Mouse (Mus musculus) liver, adult 2 months (tissue): ENCODE measurements around the gene Ttc12. TPM values are rescaled to one million over a fixed set of nuclear protein-coding genes. Genes with fewer than 3 reads are reported as not detected.
A peak's percentile ranks its signal among the peaks of the same experiment; 100 is the strongest.

Experiments
- DNase-seq: peaks from one replicate; pipeline ENCODE4 v3.0.0-alpha.2; 2011; ENCODE audit warnings: low read depth, low spot score; ENCODE audit errors: extremely low read depth
- H3K27ac ChIP-seq: fragments of 200-500 bp; replicated peaks from 2 replicates; pipeline ENCODE4 v1.5.1; 2012; ENCODE audit warnings: low read depth, mild to moderate bottlenecking, control low read depth, inconsistent platforms, low read length; ENCODE audit not compliant: insufficient read depth
- H3K27me3 ChIP-seq: fragments of 200-500 bp; 2 replicates; pipeline ENCODE4 v1.6.1; 2012; ENCODE audit warnings: mild to moderate bottlenecking, moderate library complexity, low read length, inconsistent platforms; ENCODE audit not compliant: control insufficient read depth, insufficient read depth
- H3K36me3 ChIP-seq: fragments of 200-500 bp; 2 replicates; pipeline ENCODE4 v1.6.1; 2012; ENCODE audit warnings: low read length, inconsistent platforms; ENCODE audit not compliant: control insufficient read depth, insufficient read depth
- H3K4me1 ChIP-seq: fragments of 200-500 bp; 2 replicates; pipeline ENCODE4 v1.6.1; 2011; ENCODE audit warnings: low read length; ENCODE audit not compliant: control insufficient read depth, insufficient read depth
- H3K4me3 ChIP-seq: fragments of 200-500 bp; 2 replicates; pipeline ENCODE4 v1.5.1; 2011; ENCODE audit warnings: low read depth, mild to moderate bottlenecking, control low read depth, low read length, moderate library complexity; ENCODE audit not compliant: insufficient read depth
- H3K79me2 ChIP-seq: fragments of 200-500 bp; 2 replicates; pipeline ENCODE4 v1.6.1; 2012; ENCODE audit warnings: inconsistent platforms, mild to moderate bottlenecking, low read length, moderate library complexity; ENCODE audit not compliant: control insufficient read depth, insufficient read depth
- H3K9ac ChIP-seq: fragments of 200-500 bp; 2 replicates; pipeline ENCODE4 v1.6.1; 2012; ENCODE audit warnings: low read depth, mild to moderate bottlenecking, control low read depth, inconsistent platforms, low read length
- CTCF ChIP-seq: fragments of 200-500 bp; IDR thresholded peaks from 2 replicates; pipeline ENCODE4 v1.5.1; 2011; ENCODE audit warnings: low read depth, low read length, control low read depth
- POLR2A ChIP-seq: fragments of 200-500 bp; IDR thresholded peaks from 2 replicates; pipeline ENCODE4 v1.6.1; 2011; ENCODE audit warnings: low read length, control low read depth; ENCODE audit not compliant: insufficient read depth; ENCODE audit errors: extremely low read depth
- WGBS: fragments of 180-500 bp; shearing (Covaris S2); methylation state at CpG from one replicate; pipeline ENCODE4 v1.1.7; 2018; 5-methylcytosine and 5-hydroxymethylcytosine counted together
- polyA plus RNA-seq: library from polyadenylated mRNA; depleted of rRNA; stranded (reverse); fragments of >200 nt; gene quantifications from 2 replicates; pipeline ENCODE4 v1.2.3, GENCODE M21; 2012
- total RNA-seq: library from RNA; depleted of rRNA; stranded (reverse); fragments of >200 nt; gene quantifications from 2 replicates; pipeline ENCODE4 v1.2.3, GENCODE M21; 2014

Ttc12 gene
- total and polyA plus RNA-seq, 2 experiments: 0.17 to 0.28 TPM

DNA sequence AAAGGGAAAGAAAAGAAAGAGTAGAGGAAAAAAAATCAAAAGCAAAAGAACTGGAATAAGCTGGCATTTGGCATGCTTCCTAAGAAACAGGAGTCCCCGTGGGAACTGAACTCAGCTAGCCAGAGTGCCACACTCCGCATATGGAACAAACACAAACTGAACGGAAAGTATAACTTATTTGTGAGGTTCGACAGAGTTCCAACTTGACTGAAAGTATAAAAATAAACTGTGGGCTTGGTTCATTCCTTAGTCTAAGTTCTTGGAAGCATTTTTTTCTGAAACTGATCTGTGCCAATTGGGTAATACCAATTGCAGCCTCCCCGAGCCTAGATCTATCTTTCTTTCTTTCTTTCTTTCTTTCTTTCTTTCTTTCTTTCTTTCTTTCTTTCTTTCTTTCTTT lies 18.6 kb upstream of the Ttc12 start:
- WGBS: 68% methylated on average over 5 of the region's 5 CpGs
- no peak for DNase-seq
- Histone ChIP-seq H3K9ac (no peak overlapping the region), H3K4me1 (no peaks in the 10 kb centered on the region), H3K27ac (no peak overlapping the region), H3K79me2 (no peaks in the 10 kb centered on the region), H3K36me3 (no peaks in the 10 kb centered on the region), H3K4me3 (no peak overlapping the region), H3K27me3 (peaks cover 3% of the 10 kb centered on the region; the same call in 1 of the 2 replicates)
- TF ChIP-seq CTCF (no peak), POLR2A (no peak)

DNA sequence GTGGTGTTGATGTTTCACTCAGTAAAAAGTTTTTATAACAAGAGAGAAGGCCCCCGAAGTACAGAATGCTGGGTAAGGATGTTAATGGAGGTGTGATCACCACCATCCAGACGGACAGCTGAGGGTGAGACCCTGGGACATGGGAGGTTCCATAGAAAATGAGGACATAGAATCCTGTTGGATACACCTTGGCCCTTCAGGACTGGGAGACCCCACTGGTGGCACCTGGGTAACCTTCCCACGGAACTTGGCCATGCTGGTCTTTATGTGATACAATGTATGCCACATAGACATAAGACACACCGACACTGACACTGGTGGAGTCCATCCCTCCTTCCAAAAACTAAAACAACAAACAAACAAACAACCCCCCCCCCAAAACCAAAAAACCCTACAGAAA lies 16.2 kb upstream of the Ttc12 start:
- H3K9ac ChIP-seq: no peak overlapping the region
- no peak for TF ChIP-seq CTCF
- TF ChIP-seq POLR2A: no peak
- no peak for DNase-seq
- H3K27me3 ChIP-seq: peaks cover 3% of the 10 kb centered on the region; the same call in 1 of the 2 replicates
- H3K27ac ChIP-seq: no peak overlapping the region
- WGBS: 87% methylated on average over 4 of the region's 4 CpGs
- no peaks in the 10 kb centered on the region for H3K79me2 ChIP-seq
- no peaks in the 10 kb centered on the region for H3K36me3 ChIP-seq
- no peak overlapping the region for H3K4me3 ChIP-seq
- H3K4me1 ChIP-seq: no peaks in the 10 kb centered on the region

DNA sequence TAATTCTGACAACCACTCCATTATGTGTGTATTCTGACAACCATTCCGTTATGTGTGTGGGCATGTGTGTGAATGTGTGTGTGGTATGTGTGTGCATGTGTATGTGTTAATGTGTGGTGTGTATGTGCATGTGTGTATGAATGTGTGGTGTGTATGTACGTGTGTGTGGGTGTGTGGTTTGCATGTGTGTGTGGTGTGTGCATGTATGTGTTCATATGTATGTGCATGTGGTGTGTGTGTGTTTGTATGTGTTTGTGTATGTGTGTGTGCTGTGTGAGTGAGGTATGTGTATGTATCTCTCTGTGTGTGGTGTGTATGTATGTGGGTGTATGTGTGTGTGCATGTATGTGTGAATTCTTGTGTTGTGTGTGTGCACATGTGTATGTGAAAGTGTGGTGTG lies 13.9 kb upstream of the Ttc12 start:
- 76% methylated on average over 2 of the region's 2 CpGs for WGBS
- DNase-seq: no peak
- Histone ChIP-seq H3K4me3 (no peak overlapping the region), H3K36me3 (no peaks in the 10 kb centered on the region), H3K4me1 (no peaks in the 10 kb centered on the region), H3K27ac (no peak overlapping the region), H3K79me2 (no peaks in the 10 kb centered on the region), H3K9ac (no peak overlapping the region), H3K27me3 (peaks cover 3% of the 10 kb centered on the region; the same call in 1 of the 2 replicates)
- TF ChIP-seq CTCF: no peak
- no peak for TF ChIP-seq POLR2A

DNA sequence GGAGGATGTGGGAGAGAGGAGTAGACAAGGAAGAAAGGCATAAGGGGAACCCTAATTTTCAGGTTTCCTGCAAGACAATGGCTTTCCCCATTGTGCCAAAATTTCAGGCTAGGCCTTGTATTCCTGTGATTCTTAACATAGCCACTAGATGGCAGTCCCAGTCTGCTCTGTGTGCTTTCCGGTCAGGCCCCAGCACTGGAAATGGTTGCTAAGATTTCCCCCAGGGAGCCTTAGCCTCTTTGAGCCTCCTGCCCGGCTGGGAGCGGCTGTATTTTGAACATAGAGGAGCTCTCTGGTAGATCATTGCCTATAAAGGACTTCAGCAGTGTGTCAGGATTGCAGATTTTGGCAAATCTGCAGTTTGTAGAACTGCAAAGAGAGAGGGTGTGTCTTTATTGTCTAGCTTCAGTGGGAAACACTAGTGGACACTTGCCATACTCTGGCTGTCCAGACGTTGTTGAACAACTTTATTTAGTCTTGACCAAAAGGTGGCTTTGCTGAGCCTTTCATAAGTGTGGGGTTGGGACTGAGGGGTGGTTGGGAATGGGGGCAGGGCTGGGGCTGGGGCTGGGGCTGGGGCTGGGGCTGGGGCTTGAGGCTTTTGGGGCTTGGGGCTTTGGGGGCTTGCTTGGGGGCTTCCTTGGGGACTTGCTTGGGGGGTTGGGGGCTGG lies 8.1 kb upstream of the Ttc12 start:
- Histone ChIP-seq H3K9ac (no peak overlapping the region), H3K36me3 (no peaks in the 10 kb centered on the region), H3K27me3 (no peaks in the 10 kb centered on the region), H3K79me2 (no peaks in the 10 kb centered on the region), H3K27ac (no peak overlapping the region), H3K4me3 (no peak overlapping the region), H3K4me1 (no peaks in the 10 kb centered on the region)
- 3% methylated on average over 4 of the region's 4 CpGs for WGBS
- peak; percentile 42 for DNase-seq
- no peak for TF ChIP-seq POLR2A
- peak; percentile 82 for TF ChIP-seq CTCF

DNA sequence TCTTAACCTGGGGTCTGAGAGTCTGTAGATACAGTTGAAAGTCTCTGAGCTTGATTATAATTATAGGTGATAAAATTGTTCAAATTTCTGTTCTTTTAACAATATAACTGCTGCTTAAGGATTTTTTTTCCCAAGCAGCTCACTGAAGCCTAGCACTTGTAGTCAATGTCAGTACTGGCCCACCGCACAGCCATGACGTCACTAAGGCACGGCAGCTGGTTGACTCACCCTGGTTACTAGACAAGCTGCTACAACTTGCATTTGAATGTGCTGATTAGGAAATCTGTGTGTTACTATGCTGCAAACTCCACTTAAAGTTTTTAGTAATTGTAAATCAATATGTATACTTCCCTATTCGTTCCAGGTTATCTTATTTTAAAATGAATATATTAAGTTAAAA lies 4.6 kb upstream of the Ttc12 start:
- Histone ChIP-seq H3K9ac (no peak overlapping the region), H3K36me3 (no peaks in the 10 kb centered on the region), H3K27ac (no peak overlapping the region), H3K4me1 (no peaks in the 10 kb centered on the region), H3K27me3 (no peaks in the 10 kb centered on the region), H3K79me2 (no peaks in the 10 kb centered on the region), H3K4me3 (no peak overlapping the region)
- TF ChIP-seq POLR2A (no peak), CTCF (no peak)
- DNase-seq: no peak
- 78% methylated on average over 4 of the region's 4 CpGs for WGBS
